In the genomic region with DNA sequence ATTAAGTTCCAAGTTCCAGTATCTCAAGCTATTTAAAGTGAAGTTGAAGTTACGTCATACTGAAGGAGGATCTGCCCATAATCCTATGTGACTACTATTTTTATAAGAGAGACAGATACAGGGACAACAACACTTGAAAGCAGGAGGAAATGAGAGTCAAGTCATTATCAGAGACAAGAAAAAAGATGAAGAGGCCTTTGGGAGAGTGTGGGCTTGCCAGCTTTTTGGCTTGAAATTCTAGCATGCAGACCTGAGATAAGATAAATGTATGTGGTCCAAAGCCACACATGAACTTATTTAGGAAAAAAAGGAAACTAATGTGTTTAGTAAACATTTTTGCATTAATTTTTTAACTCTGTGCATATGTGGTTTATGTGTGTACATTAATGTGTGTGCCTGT, we compare ENCODE assay signal across 19 mouse cellular contexts.
A peak's percentile ranks its signal among the peaks of the same experiment; 100 is the strongest.
DNase-seq lines count a peak whose midpoint lies in the region; ATAC-seq and TF ChIP-seq lines count a peak whose summit lies in the region.
"Had no signal": no experiment of that assay in that cellular context is flagged by ENCODE, and none has a peak within 500 bp of the region (broad histone marks: within the 10 kb centered on the region; RNA-seq: fewer than 3 reads in every experiment).

No protein-coding gene starts in this region.

- H3K79me2 ChIP-seq in MEL (ENCODE audit: control insufficient read depth, insufficient read depth, low read length, poor library complexity): no peaks in the 10 kb centered on the region

- no peak overlapping the region for H3K9ac ChIP-seq in MEL (ENCODE audit: control insufficient read depth, low read depth, low read length, poor library complexity, severe bottlenecking)
- H3K9ac ChIP-seq: embryonic facial prominence, embryonic 12.5 days; forebrain, embryonic 13.5 days; forebrain, embryonic 15.5 days; forebrain, postnatal 0 days had no signal

- DNase-seq in MEL (ENCODE audit: low read depth, low spot score): peak; percentile 53
- no peak for DNase-seq in gastrocnemius, postnatal 36 days
- no peak for DNase-seq in layer of hippocampus, adult 9-10 months (ENCODE audit: low spot score)
- DNase-seq in cerebellum, adult 9-11 months: no peak
- DNase-seq: adrenal gland, adult 2 months; adrenal gland, postnatal 10 days; adrenal gland, postnatal 25 days; cerebellum, adult 11 months; cerebellum, adult 18-20 months; cerebellum, adult 9-10 months; cerebellum, postnatal 14 days; cerebellum, postnatal 36 days; forebrain, postnatal 0 days had no signal

- H3K9me3 ChIP-seq in MEL (replicated peaks; ENCODE audit: insufficient read depth, low read length): no peaks in the 10 kb centered on the region
- H3K9me3 ChIP-seq: embryonic facial prominence, embryonic 10.5 days; embryonic facial prominence, embryonic 12.5 days; forebrain, embryonic 13.5 days; forebrain, embryonic 15.5 days had no signal

- H3K36me3 ChIP-seq in MEL (ENCODE audit: control insufficient read depth in 1 of 2, insufficient read depth in 2 of 2, low read length in 2 of 2): peaks cover 0 to 16% of the 10 kb centered on the region in 2 experiments; a peak in 2 of 4 replicates
- H3K36me3 ChIP-seq: embryonic facial prominence, embryonic 10.5 days; embryonic facial prominence, embryonic 12.5 days; forebrain, embryonic 15.5 days had no signal

- no peaks in the 10 kb centered on the region for H3K27me3 ChIP-seq in MEL (ENCODE audit: control insufficient read depth in 1 of 2, insufficient read depth in 2 of 2, low read length in 2 of 2)
- H3K27me3 ChIP-seq: embryonic facial prominence, embryonic 12.5 days; forebrain, embryonic 13.5 days; forebrain, embryonic 15.5 days had no signal

- no peak for TF ChIP-seq RAD21 in MEL (IDR thresholded peaks at IDR 0.05; ENCODE audit: low read depth, low read length)

- TF ChIP-seq POLR2A in MEL (IDR thresholded peaks at IDR 0.05; ENCODE audit: control insufficient read depth in 1 of 2, insufficient read depth in 1 of 2, low read depth in 1 of 2, low read length in 2 of 2, poor library complexity in 1 of 2): no peak

- 0 out of 2 replicates have a peak, but pooled peaks have one; percentile 14 for ATAC-seq in granulocyte monocyte progenitor cell, adult 5-6 weeks (replicated peaks; ENCODE audit: poor library complexity, severe bottlenecking)
- ATAC-seq in megakaryocyte-erythroid progenitor cell, adult 5-6 weeks (replicated peaks; ENCODE audit: low FRiP score, low TSS enrichment, poor library complexity, severe bottlenecking): peak; percentile 77
- ATAC-seq: forebrain, embryonic 13.5 days; forebrain, embryonic 15.5 days; forebrain, postnatal 0 days had no signal

- no peak for TF ChIP-seq CTCF in MEL (IDR thresholded peaks at IDR 0.05 in 2 of 3, conservative IDR thresholded peaks at IDR 0.05 in 1 of 3; ENCODE audit: control insufficient read depth in 1 of 3, insufficient read depth in 1 of 3, low read depth in 2 of 3, low read length in 3 of 3, poor library complexity in 1 of 3, severe bottlenecking in 1 of 3)

- H3K4me1 ChIP-seq in MEL (ENCODE audit: control insufficient read depth in 1 of 2, insufficient read depth in 2 of 2, low read length in 2 of 2): peaks cover 8 to 17% of the 10 kb centered on the region in 2 experiments
- H3K4me1 ChIP-seq: embryonic facial prominence, embryonic 10.5 days; embryonic facial prominence, embryonic 12.5 days; forebrain, embryonic 13.5 days; forebrain, embryonic 15.5 days had no signal

- H3K27ac ChIP-seq in MEL (ENCODE audit: control insufficient read depth, low read depth, low read length): no peak overlapping the region
- H3K27ac ChIP-seq: embryonic facial prominence, embryonic 10.5 days; embryonic facial prominence, embryonic 12.5 days; forebrain, embryonic 13.5 days; forebrain, embryonic 15.5 days had no signal

- intact Hi-C loops in gastrocnemius, postnatal 36 days (cut with DNase I): no loop called here

- no peak overlapping the region for H3K4me3 ChIP-seq in MEL (ENCODE audit: control insufficient read depth in 1 of 2, insufficient read depth in 1 of 2, low read depth in 2 of 2, low read length in 2 of 2)
- H3K4me3 ChIP-seq: embryonic facial prominence, embryonic 10.5 days; embryonic facial prominence, embryonic 12.5 days; forebrain, embryonic 13.5 days; forebrain, embryonic 15.5 days had no signal

- peak; percentile 80 to 85 for TF ChIP-seq EP300 in MEL (IDR thresholded peaks at IDR 0.05; ENCODE audit: low read depth in 1 of 2, low read length in 2 of 2)

TF ChIP-seq in MEL, 35 proteins besides CTCF, POLR2A, EP300 and RAD21:
- TF ChIP-seq MAFK (IDR thresholded peaks at IDR 0.05; ENCODE audit: borderline replicate concordance, low read depth, low read length) (0 out of 2 replicates have a peak, but pooled peaks have one; percentile 18), GATA1 (IDR thresholded peaks at IDR 0.05; ENCODE audit: low read depth, low read length) (peak; percentile 73), ELF1 (IDR thresholded peaks at IDR 0.05; ENCODE audit: low read depth, low read length) (no peak), NELFE (IDR thresholded peaks at IDR 0.05; ENCODE audit: low read depth, low read length) (no peak), MEF2A (IDR thresholded peaks at IDR 0.05; ENCODE audit: extremely low read depth, insufficient replicate concordance, low read depth, low read length, poor library complexity, severe bottlenecking) (peak; percentile 53; the same call in 1 of the 2 replicates), ETS1 (IDR thresholded peaks at IDR 0.05; ENCODE audit: low read depth, low read length) (peak; percentile 77), TCF12 (IDR thresholded peaks at IDR 0.05; ENCODE audit: low read depth, low read length) (peak; percentile 79), ZNF384 (IDR thresholded peaks at IDR 0.05; ENCODE audit: low read depth, low read length) (0 out of 2 replicates have a peak, but pooled peaks have one; percentile 27), RCOR1 (IDR thresholded peaks at IDR 0.05; ENCODE audit: low read depth, low read length) (0 out of 2 replicates have a peak, but pooled peaks have one; percentile 54), MYC (IDR thresholded peaks at IDR 0.05; ENCODE audit: low read depth, low read length) (no peak)
